Mouse (Mus musculus) common myeloid progenitor, adult 5-6 weeks (primary cell): ENCODE measurements around the gene Gm45837. TPM values are rescaled to one million over a fixed set of nuclear protein-coding genes. Genes with fewer than 3 reads are reported as not detected.
A peak's percentile ranks its signal among the peaks of the same experiment; 100 is the strongest.
"Not testable (repeated sequence)": the region's sequence is repeated elsewhere in the genome, so short reads cannot be mapped to it uniquely, and the experiment has no call there.

Experiments used
- ATAC-seq: replicated peaks from 2 replicates; pipeline ENCODE4 v1.8.0; 2016; ENCODE audit warnings: low read depth, mild to moderate bottlenecking, moderate TSS enrichment, inconsistent platforms; ENCODE audit not compliant: poor library complexity, severe bottlenecking
- total RNA-seq: library from RNA; stranded (forward); fragments of 200-1000, 187-1606 nt; gene quantifications from 2 replicates; pipeline ENCODE4 v1.2.3, GENCODE M21; 2017

The Gm45837 gene
- total RNA-seq, 1 experiment from 2014 or later = 6.5 TPM

DNA sequence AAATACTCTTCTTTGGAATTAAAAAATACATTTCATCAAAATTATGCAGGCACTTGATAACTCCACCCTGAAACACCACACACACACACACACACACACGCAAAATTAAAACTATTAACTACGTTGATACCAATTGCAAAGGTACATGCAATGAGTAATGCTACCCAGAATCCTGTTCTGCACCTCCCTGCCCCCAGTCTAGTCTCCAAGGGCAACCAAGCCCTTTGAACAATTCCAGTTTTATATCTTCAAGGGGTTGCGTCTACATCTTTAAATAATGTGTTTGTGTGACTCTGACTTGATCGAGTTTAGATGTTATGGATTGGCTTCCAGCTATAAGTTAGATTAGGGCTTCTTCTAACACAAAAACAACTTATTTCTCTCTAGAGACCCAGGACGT, 124.8 kb downstream of the Gm45837 start:
- no peak for ATAC-seq

DNA sequence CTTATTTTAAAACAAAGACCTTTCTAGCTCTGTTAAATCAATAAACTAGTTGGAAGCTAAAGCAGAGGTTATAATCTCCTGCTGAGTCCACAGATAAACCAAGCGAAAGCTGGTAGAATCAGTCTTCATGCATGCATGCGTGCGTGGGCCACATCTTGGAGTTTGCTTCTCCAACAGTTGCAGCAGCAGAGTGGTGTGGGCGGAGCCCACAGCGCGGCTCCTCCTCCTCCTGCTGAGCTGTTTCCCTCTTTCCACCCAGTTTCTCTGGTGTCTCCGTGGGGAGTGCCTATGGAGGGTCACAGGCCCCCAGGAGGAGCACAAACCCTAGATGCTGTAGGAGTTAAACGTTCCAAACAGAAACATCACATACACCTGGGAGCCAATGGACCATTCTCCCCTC, 126.9 kb downstream of the Gm45837 start:
- peak; percentile 53 for ATAC-seq

GRCm38 (mm10) chr7:101538141-101538933, 127.7 kb downstream of the Gm45837 start:
- peak; percentile 31 for ATAC-seq

- no peak for ATAC-seq
Measured at GRCm38 (mm10) chr7:101539774-101540173, 129.1 kb downstream of the Gm45837 start.

DNA sequence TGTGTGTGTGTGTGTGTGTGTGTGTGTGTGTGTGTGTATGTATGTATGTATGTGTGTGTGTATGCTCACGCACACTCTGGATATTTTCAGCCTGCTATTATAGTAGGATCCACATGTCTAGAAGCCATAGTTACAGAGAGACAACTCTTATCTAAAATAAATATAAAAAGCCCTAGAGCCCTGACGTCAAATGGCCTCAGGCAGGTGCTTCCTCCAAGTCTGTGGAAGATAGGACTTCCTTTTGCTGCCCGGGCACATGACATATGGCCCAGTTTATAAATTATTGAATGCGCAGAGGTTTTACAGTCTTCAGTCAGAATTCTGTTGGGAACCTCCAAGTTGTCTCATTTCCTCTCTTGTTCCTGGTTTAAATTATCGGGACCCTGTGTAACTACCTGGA, 130.0 kb downstream of the Gm45837 start:
- peak; percentile 72 for ATAC-seq

DNA sequence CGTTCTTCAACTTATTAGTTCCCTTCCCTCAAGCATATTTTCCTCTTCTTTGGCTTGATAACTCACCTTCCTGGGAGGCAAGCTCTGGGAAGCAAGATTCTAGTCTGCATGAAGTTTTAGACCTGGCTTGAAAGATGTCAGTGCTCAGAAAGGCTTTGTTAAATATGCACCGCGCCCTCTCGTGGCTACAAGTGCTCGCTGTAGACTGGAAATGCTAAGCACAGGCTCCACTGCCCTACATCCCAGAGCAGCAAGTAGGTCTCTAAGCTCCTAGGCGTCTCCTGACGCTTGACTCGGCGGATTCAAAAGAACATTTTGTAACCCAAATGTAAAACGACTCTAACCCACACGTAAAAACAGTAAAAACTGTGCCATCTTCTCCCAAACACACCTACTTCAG, 130.4 kb downstream of the Gm45837 start:
- peak; percentile 70 for ATAC-seq

- no peak for ATAC-seq
Measured at GRCm38 (mm10) chr7:101541734-101542133, 131.0 kb downstream of the Gm45837 start.

DNA sequence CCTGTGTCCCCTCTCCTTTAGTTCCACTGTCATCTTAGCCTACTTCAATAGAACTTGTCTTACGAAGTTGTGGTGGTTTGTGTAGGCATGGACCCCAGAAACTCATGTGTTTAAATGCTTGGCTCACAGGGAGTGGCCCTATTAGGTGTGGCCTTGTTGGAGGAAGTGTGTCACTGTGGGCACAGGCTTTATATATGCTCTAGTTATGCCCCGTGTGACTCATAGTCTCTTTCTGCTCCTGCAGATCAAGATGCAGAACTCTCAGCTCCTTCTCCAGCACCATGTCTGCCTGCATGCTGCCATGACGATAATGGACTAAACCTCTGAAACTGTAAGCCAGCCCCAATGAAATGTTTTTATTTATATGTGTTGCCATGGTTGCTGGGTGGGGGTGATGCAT, 137.0 kb downstream of the Gm45837 start:
- ATAC-seq = no peak

GRCm38 (mm10) chr7:101549266-101549665, 138.6 kb downstream of the Gm45837 start:
- no peak for ATAC-seq

DNA sequence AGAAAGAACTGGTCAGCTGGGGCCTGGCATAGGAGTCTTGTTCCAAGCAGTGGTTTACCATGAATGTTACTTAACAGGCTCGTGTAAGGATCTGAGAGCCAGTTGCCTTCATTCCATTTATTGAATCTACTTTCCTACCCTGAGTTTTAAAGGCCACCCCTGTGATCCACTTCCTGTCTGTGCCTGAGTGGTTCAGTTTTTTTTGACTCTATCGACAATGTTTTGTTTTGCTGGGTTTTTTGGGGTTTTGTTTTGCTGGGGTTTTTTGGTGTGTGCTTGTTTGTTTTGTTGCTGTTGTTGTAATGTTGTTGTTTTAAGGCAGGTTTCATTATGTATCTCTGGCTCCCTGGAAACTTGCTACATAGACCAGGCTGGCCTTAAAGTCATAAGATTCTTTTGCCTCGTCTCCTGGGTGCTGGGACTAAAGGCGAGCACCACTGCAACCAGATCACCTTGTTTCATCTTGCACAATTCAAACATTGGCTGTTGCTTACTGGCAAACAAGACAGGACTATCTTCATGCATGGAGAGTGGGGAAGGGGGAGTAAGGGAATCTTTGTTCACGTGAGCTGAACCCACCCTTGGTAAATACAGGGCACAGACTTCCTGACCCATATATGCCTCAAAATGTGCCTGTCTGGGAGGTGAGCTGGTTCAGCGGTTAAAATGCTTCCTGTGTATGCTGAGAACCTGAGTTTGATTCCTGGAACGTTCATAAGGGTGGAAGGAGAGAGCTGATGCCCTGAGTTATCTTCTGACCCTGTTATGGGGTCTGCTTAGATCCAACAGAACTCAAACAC, 140.2 kb downstream of the Gm45837 start:
- 0 out of 2 replicates have a peak, but pooled peaks have one; percentile 11 for ATAC-seq

- ATAC-seq = no peak
Measured at GRCm38 (mm10) chr7:101551530-101551929, 140.8 kb downstream of the Gm45837 start.

DNA sequence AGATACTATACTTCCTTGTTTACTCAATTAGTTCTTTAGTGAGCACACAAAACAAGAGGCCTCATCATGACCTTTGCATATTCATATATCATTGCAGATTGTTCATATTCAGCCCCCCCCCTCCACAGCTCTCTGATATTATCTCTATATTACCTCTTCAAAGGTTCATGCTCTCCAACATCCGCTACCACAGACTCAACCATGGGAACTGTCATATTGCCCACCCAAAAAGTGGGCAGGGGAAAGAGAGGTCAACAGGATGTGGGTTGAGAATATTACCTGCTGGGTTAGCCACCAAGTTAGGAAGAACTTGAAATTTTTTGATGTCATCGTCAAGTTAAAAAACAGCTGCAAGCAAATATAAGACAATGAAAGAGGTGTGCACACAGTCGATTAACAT, 144.8 kb downstream of the Gm45837 start:
- ATAC-seq = not testable (repeated sequence)

- ATAC-seq = no peak
Measured at GRCm38 (mm10) chr7:101557391-101557790, 146.7 kb downstream of the Gm45837 start.

- not testable (repeated sequence) for ATAC-seq
Measured at GRCm38 (mm10) chr7:101559393-101559792, 148.7 kb downstream of the Gm45837 start.

Other genes with a start within 250 kb of the Gm45837 start
- gene Atg16l2, start 108.6 kb upstream of the Gm45837 start, total RNA-seq = 8.9 and 11.3 TPM in 2 replicates
- gene Stard10, start 93.8 kb upstream of the Gm45837 start, total RNA-seq = 66.4 and 70.4 TPM in 2 replicates
- gene Arap1, start 62.8 kb upstream of the Gm45837 start, total RNA-seq = 97.4 and 98.9 TPM in 2 replicates
- gene Pde2a, start 10.8 kb downstream of the Gm45837 start, total RNA-seq = 1.7 and 7.0 TPM in 2 replicates
- gene Art2b, start 174.7 kb downstream of the Gm45837 start, total RNA-seq = not detected in 2 replicates